Mouse (Mus musculus): ENCODE data around the gene Abca13. TPM values are rescaled to one million over a fixed set of nuclear protein-coding genes. Genes with fewer than 3 reads are reported as not detected.

Gene Abca13
- polyA plus RNA-seq, 2 experiments, result 0.01 TPM; not detected in 1

GRCm38 (mm10) chr11:9601096-9601495 is 409.4 kb downstream of the Abca13 start:
- H3K36me3 ChIP-seq (ENCODE audit: control insufficient read depth, insufficient read depth, low read length), result no peaks in the 10 kb centered on the region
- H3K4me1 ChIP-seq (ENCODE audit: control insufficient read depth, insufficient read depth, low read length), result no peaks in the 10 kb centered on the region
- no peak for DNase-seq (ENCODE audit: low spot score)
- no peaks in the 10 kb centered on the region for H3K27me3 ChIP-seq (ENCODE audit: control insufficient read depth, insufficient read depth, low read length)
- no peak for ATAC-seq (ENCODE audit: low FRiP score, low read depth)
- WGBS, result 85% methylated on average over 3 of the region's 3 CpGs
- no peak overlapping the region for H3K4me2 ChIP-seq (replicated peaks; ENCODE audit: low read depth, low read length, severe bottlenecking)
- H3K9me3 ChIP-seq (ENCODE audit: control insufficient read depth, low read length), result no peaks in the 10 kb centered on the region
- H3K9ac ChIP-seq (ENCODE audit: low read depth, low read length, severe bottlenecking), result no peak overlapping the region
- no peak overlapping the region for H3K4me3 ChIP-seq (replicated peaks; ENCODE audit: low read length)
- no peak overlapping the region for H3K27ac ChIP-seq (replicated peaks; ENCODE audit: low read depth, low read length)
- no peak for TF ChIP-seq POLR2A (IDR thresholded peaks at IDR 0.05; ENCODE audit: borderline replicate concordance, extremely low read depth, insufficient read depth, insufficient read length)

GRCm38 (mm10) chr11:9602137-9602536 is 410.4 kb downstream of the Abca13 start:
- H3K4me3 ChIP-seq (replicated peaks; ENCODE audit: low read length), result no peak overlapping the region
- no peak overlapping the region for H3K9ac ChIP-seq (ENCODE audit: low read depth, low read length, severe bottlenecking)
- no peak overlapping the region for H3K4me2 ChIP-seq (replicated peaks; ENCODE audit: low read depth, low read length, severe bottlenecking)
- 76% methylated on average over 4 of the region's 4 CpGs for WGBS
- DNase-seq (ENCODE audit: low spot score) (no peak), ATAC-seq (ENCODE audit: low FRiP score, low read depth) (no peak)
- no peaks in the 10 kb centered on the region for H3K27me3 ChIP-seq (ENCODE audit: control insufficient read depth, insufficient read depth, low read length)
- no peaks in the 10 kb centered on the region for H3K9me3 ChIP-seq (ENCODE audit: control insufficient read depth, low read length)
- no peak overlapping the region for H3K27ac ChIP-seq (replicated peaks; ENCODE audit: low read depth, low read length)
- no peaks in the 10 kb centered on the region for H3K4me1 ChIP-seq (ENCODE audit: control insufficient read depth, insufficient read depth, low read length)
- H3K36me3 ChIP-seq (ENCODE audit: control insufficient read depth, insufficient read depth, low read length), result no peaks in the 10 kb centered on the region
- TF ChIP-seq POLR2A (IDR thresholded peaks at IDR 0.05; ENCODE audit: borderline replicate concordance, extremely low read depth, insufficient read depth, insufficient read length), result no peak

GRCm38 (mm10) chr11:9608249-9608648 is 416.5 kb downstream of the Abca13 start:
- H3K27me3 ChIP-seq (ENCODE audit: control insufficient read depth, insufficient read depth, low read length), result no peaks in the 10 kb centered on the region
- no peak for TF ChIP-seq POLR2A (IDR thresholded peaks at IDR 0.05; ENCODE audit: borderline replicate concordance, extremely low read depth, insufficient read depth, insufficient read length)
- DNase-seq (ENCODE audit: low spot score), result no peak
- no peaks in the 10 kb centered on the region for H3K36me3 ChIP-seq (ENCODE audit: control insufficient read depth, insufficient read depth, low read length)
- H3K4me1 ChIP-seq (ENCODE audit: control insufficient read depth, insufficient read depth, low read length), result no peaks in the 10 kb centered on the region
- no peak overlapping the region for H3K4me2 ChIP-seq (replicated peaks; ENCODE audit: low read depth, low read length, severe bottlenecking)
- H3K9ac ChIP-seq (ENCODE audit: low read depth, low read length, severe bottlenecking), result no peak overlapping the region
- H3K4me3 ChIP-seq (replicated peaks; ENCODE audit: low read length), result no peak overlapping the region
- no peak for ATAC-seq (ENCODE audit: low FRiP score, low read depth)
- no peak overlapping the region for H3K27ac ChIP-seq (replicated peaks; ENCODE audit: low read depth, low read length)
- no peaks in the 10 kb centered on the region for H3K9me3 ChIP-seq (ENCODE audit: control insufficient read depth, low read length)

- DNase-seq (ENCODE audit: low spot score) (no peak), ATAC-seq (ENCODE audit: low FRiP score, low read depth) (no peak)
- Histone ChIP-seq H3K27ac (replicated peaks; ENCODE audit: low read depth, low read length) (no peak overlapping the region), H3K4me2 (replicated peaks; ENCODE audit: low read depth, low read length, severe bottlenecking) (no peak overlapping the region), H3K27me3 (ENCODE audit: control insufficient read depth, insufficient read depth, low read length) (no peaks in the 10 kb centered on the region), H3K9me3 (ENCODE audit: control insufficient read depth, low read length) (no peaks in the 10 kb centered on the region), H3K4me1 (ENCODE audit: control insufficient read depth, insufficient read depth, low read length) (no peaks in the 10 kb centered on the region), H3K36me3 (ENCODE audit: control insufficient read depth, insufficient read depth, low read length) (no peaks in the 10 kb centered on the region), H3K9ac (ENCODE audit: low read depth, low read length, severe bottlenecking) (no peak overlapping the region), H3K4me3 (replicated peaks; ENCODE audit: low read length) (no peak overlapping the region)
- no peak for TF ChIP-seq POLR2A (IDR thresholded peaks at IDR 0.05; ENCODE audit: borderline replicate concordance, extremely low read depth, insufficient read depth, insufficient read length)
- WGBS, result 57% methylated on average over 3 of the region's 3 CpGs
Measured at GRCm38 (mm10) chr11:9609075-9609474, 417.3 kb downstream of the Abca13 start.

GRCm38 (mm10) chr11:9616133-9616532 is 424.4 kb downstream of the Abca13 start:
- H3K9ac ChIP-seq (ENCODE audit: low read depth, low read length, severe bottlenecking), result no peak overlapping the region
- DNase-seq (ENCODE audit: low spot score) (no peak), ATAC-seq (ENCODE audit: low FRiP score, low read depth) (no peak)
- H3K36me3 ChIP-seq (ENCODE audit: control insufficient read depth, insufficient read depth, low read length), result no peaks in the 10 kb centered on the region
- no peak overlapping the region for H3K27ac ChIP-seq (replicated peaks; ENCODE audit: low read depth, low read length)
- H3K4me1 ChIP-seq (ENCODE audit: control insufficient read depth, insufficient read depth, low read length), result no peaks in the 10 kb centered on the region
- no peak overlapping the region for H3K4me2 ChIP-seq (replicated peaks; ENCODE audit: low read depth, low read length, severe bottlenecking)
- no peaks in the 10 kb centered on the region for H3K27me3 ChIP-seq (ENCODE audit: control insufficient read depth, insufficient read depth, low read length)
- H3K9me3 ChIP-seq (ENCODE audit: control insufficient read depth, low read length), result no peaks in the 10 kb centered on the region
- 76% methylated on average over 2 of the region's 2 CpGs for WGBS
- TF ChIP-seq POLR2A (IDR thresholded peaks at IDR 0.05; ENCODE audit: borderline replicate concordance, extremely low read depth, insufficient read depth, insufficient read length), result no peak
- no peak overlapping the region for H3K4me3 ChIP-seq (replicated peaks; ENCODE audit: low read length)

GRCm38 (mm10) chr11:9616665-9617064 is 424.9 kb downstream of the Abca13 start:
- TF ChIP-seq POLR2A (IDR thresholded peaks at IDR 0.05; ENCODE audit: borderline replicate concordance, extremely low read depth, insufficient read depth, insufficient read length), result no peak
- Histone ChIP-seq H3K9ac (ENCODE audit: low read depth, low read length, severe bottlenecking) (no peak overlapping the region), H3K4me3 (replicated peaks; ENCODE audit: low read length) (no peak overlapping the region), H3K4me2 (replicated peaks; ENCODE audit: low read depth, low read length, severe bottlenecking) (no peak overlapping the region), H3K36me3 (ENCODE audit: control insufficient read depth, insufficient read depth, low read length) (no peaks in the 10 kb centered on the region), H3K27me3 (ENCODE audit: control insufficient read depth, insufficient read depth, low read length) (no peaks in the 10 kb centered on the region), H3K27ac (replicated peaks; ENCODE audit: low read depth, low read length) (no peak overlapping the region), H3K9me3 (ENCODE audit: control insufficient read depth, low read length) (no peaks in the 10 kb centered on the region), H3K4me1 (ENCODE audit: control insufficient read depth, insufficient read depth, low read length) (no peaks in the 10 kb centered on the region)
- 86% methylated on average over 1 of the region's 1 CpGs for WGBS
- DNase-seq (ENCODE audit: low spot score), result no peak
- ATAC-seq (ENCODE audit: low FRiP score, low read depth), result no peak

Data from limb, embryonic 14.5 days (tissue).